Mouse (Mus musculus): ENCODE results near the gene Syngr3.

GRCm38 (mm10) chr17:24730787-24731186, 41.0 kb upstream of the Syngr3 start:
- no peak for TF ChIP-seq CTCF (IDR thresholded peaks at IDR 0.05; ENCODE audit: insufficient read depth, low read length)
- TF ChIP-seq POLR2A (IDR thresholded peaks at IDR 0.05; ENCODE audit: borderline replicate concordance, extremely low read depth, low read depth, low read length), result no peak
